Mouse (Mus musculus) embryonic facial prominence, embryonic 10.5 days (tissue): ENCODE measurements around the gene Clasrp. TPM values are rescaled to one million over a fixed set of nuclear protein-coding genes. Genes with fewer than 3 reads are reported as not detected.

ENCODE experiments used
- DNase-seq: peaks from one replicate; pipeline ENCODE4 v3.0.0-alpha.2; 2017; ENCODE audit warnings: low spot score
- H3K27ac ChIP-seq: fragments of 300-500 bp; sonication (generic); replicated peaks from 2 replicates; pipeline ENCODE4 v1.5.1; 2016; ENCODE audit warnings: mild to moderate bottlenecking
- H3K27me3 ChIP-seq: fragments of 300-500 bp; sonication (generic); replicated peaks from 2 replicates; pipeline ENCODE4 v1.6.1; 2016; ENCODE audit warnings: low read depth, mild to moderate bottlenecking; ENCODE audit not compliant: poor library complexity, severe bottlenecking
- H3K36me3 ChIP-seq: fragments of 300-500 bp; sonication (generic); replicated peaks from 2 replicates; pipeline ENCODE4 v1.6.1; 2016; ENCODE audit warnings: mild to moderate bottlenecking, moderate library complexity
- H3K4me1 ChIP-seq: fragments of 300-500 bp; sonication (generic); 2 replicates; pipeline ENCODE4 v1.6.1; 2016
- H3K4me3 ChIP-seq: fragments of 300-500 bp; sonication (generic); 2 replicates; pipeline ENCODE4 v1.5.1; 2016; ENCODE audit warnings: mild to moderate bottlenecking, moderate library complexity
- H3K9me3 ChIP-seq: fragments of 300-500 bp; sonication (generic); 2 replicates; pipeline ENCODE4 v1.6.1; 2016; ENCODE audit warnings: mild to moderate bottlenecking
- WGBS: fragments of 180-500 bp; shearing (Covaris S2); methylation state at CpG from one replicate; pipeline ENCODE4 v1.1.7; 2016; 5-methylcytosine and 5-hydroxymethylcytosine counted together
- polyA plus RNA-seq: library from polyadenylated mRNA; unstranded; fragments of >200 nt; fragmentation: Nextera tagmentation; extraction: Ambion mirVana; gene quantifications from 2 replicates; pipeline ENCODE4 v1.2.1, GENCODE M21; 2016

The Clasrp gene
- polyA plus RNA-seq, 1 experiment from 2014 or later, result 58.0 TPM

GRCm38 (mm10) chr7:19557982-19558900 lies 46.0 kb downstream of the Clasrp start:
- H3K36me3 ChIP-seq, result peaks cover 63% of the 10 kb centered on the region
- H3K4me3 ChIP-seq, result peak overlapping the region; percentile 100; the same call in 1 of the 2 replicates
- H3K9me3 ChIP-seq, result no peaks in the 10 kb centered on the region
- H3K27ac ChIP-seq, result no peak overlapping the region
- no peaks in the 10 kb centered on the region for H3K27me3 ChIP-seq
- H3K4me1 ChIP-seq, result peaks cover 41% of the 10 kb centered on the region
- WGBS, result 91% methylated on average over 6 of the region's 6 CpGs
- DNase-seq, result no peak

- DNase-seq, result no peak
- H3K27me3 ChIP-seq, result no peaks in the 10 kb centered on the region
- no peaks in the 10 kb centered on the region for H3K9me3 ChIP-seq
- no peak overlapping the region for H3K4me3 ChIP-seq
- H3K36me3 ChIP-seq, result peaks cover 75% of the 10 kb centered on the region
- peaks cover 34% of the 10 kb centered on the region for H3K4me1 ChIP-seq
- 91% methylated on average over 2 of the region's 2 CpGs for WGBS
- no peak overlapping the region for H3K27ac ChIP-seq
Measured at GRCm38 (mm10) chr7:19557086-19557485, 47.2 kb downstream of the Clasrp start.

DNA sequence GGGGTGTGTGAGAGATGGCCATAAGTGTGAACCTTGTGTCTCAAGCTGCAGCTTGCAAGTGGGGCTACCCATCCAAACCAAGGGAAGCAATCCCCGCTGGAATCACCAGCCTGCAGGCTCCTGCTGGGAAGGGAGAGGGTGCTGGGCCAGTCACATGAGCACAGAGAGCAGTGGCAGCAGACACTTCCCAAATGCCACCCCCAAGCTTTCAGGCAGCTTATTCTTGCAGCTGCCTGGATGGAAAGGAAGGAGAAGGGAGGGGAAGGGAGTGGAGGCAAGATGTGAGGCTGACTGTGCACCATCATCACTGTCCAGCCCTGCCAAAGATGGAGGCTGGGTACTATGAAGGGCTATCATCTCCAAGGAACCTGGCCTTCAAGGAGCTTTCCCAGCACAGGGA lies 50.1 kb downstream of the Clasrp start:
- H3K9me3 ChIP-seq, result no peaks in the 10 kb centered on the region
- no peak overlapping the region for H3K4me3 ChIP-seq
- WGBS, result 74% methylated on average over 1 of the region's 1 CpGs
- H3K36me3 ChIP-seq, result peaks cover 79% of the 10 kb centered on the region
- H3K27me3 ChIP-seq, result no peaks in the 10 kb centered on the region
- H3K4me1 ChIP-seq, result peaks cover 12% of the 10 kb centered on the region
- no peak overlapping the region for H3K27ac ChIP-seq
- DNase-seq, result no peak

- WGBS, result 82% methylated on average over 2 of the region's 2 CpGs
- Histone ChIP-seq H3K27me3 (no peaks in the 10 kb centered on the region), H3K36me3 (peaks cover 71% of the 10 kb centered on the region), H3K4me1 (no peaks in the 10 kb centered on the region), H3K4me3 (no peak overlapping the region), H3K27ac (no peak overlapping the region), H3K9me3 (no peaks in the 10 kb centered on the region)
- no peak for DNase-seq
Measured at GRCm38 (mm10) chr7:19552443-19552842, 51.8 kb downstream of the Clasrp start.

- Histone ChIP-seq H3K27ac (no peak overlapping the region), H3K27me3 (no peaks in the 10 kb centered on the region), H3K4me1 (peaks cover 4% of the 10 kb centered on the region; the same call in 1 of the 2 replicates), H3K36me3 (peaks cover 68% of the 10 kb centered on the region), H3K4me3 (no peak overlapping the region), H3K9me3 (no peaks in the 10 kb centered on the region)
- WGBS, result 88% methylated on average over 5 of the region's 5 CpGs
- DNase-seq, result no peak
Measured at GRCm38 (mm10) chr7:19551634-19552033, 52.7 kb downstream of the Clasrp start.

DNA sequence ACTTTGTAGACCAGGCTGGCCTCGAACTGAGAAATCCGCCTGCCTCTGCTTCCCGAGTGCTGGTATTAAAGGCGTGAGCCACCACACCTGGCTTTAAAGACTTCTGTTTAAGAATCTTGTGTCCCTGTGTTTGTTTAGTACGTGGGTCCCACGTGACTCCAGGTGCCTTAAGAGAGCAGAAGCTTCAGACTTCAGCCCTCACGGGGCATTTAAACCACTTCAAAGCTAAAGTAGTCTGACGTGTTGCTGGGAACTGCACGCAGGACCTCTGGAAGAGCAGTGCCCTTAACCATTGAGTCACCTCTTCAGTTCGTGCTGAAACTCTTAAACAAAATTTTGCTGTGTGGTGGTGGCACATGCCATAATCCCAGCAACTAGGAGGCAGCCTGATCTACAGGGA lies 54.9 kb downstream of the Clasrp start:
- Histone ChIP-seq H3K36me3 (peaks cover 47% of the 10 kb centered on the region), H3K9me3 (no peaks in the 10 kb centered on the region), H3K27ac (no peak overlapping the region), H3K4me3 (no peak overlapping the region), H3K4me1 (peaks cover 6% of the 10 kb centered on the region; the same call in 1 of the 2 replicates), H3K27me3 (no peaks in the 10 kb centered on the region)
- no peak for DNase-seq
- 91% methylated on average over 10 of the region's 10 CpGs for whole genome bisulfite sequencing

- no peak overlapping the region for H3K27ac ChIP-seq
- H3K27me3 ChIP-seq, result no peaks in the 10 kb centered on the region
- 63% methylated on average over 2 of the region's 2 CpGs for WGBS
- no peak for DNase-seq
- peaks cover 27% of the 10 kb centered on the region for H3K36me3 ChIP-seq
- peaks cover 8% of the 10 kb centered on the region for H3K4me1 ChIP-seq
- no peaks in the 10 kb centered on the region for H3K9me3 ChIP-seq
- no peak overlapping the region for H3K4me3 ChIP-seq
Measured at GRCm38 (mm10) chr7:19547344-19547969, 56.8 kb downstream of the Clasrp start.

GRCm38 (mm10) chr7:19546007-19546406 lies 58.3 kb downstream of the Clasrp start:
- 79% methylated on average over 3 of the region's 3 CpGs for WGBS
- no peak for DNase-seq
- H3K27ac ChIP-seq, result no peak overlapping the region
- peaks cover 22% of the 10 kb centered on the region for H3K4me1 ChIP-seq
- H3K27me3 ChIP-seq, result no peaks in the 10 kb centered on the region
- peaks cover 27% of the 10 kb centered on the region for H3K36me3 ChIP-seq
- no peak overlapping the region for H3K4me3 ChIP-seq
- H3K9me3 ChIP-seq, result no peaks in the 10 kb centered on the region

- DNase-seq, result no peak
- no peak overlapping the region for H3K27ac ChIP-seq
- 62% methylated on average over 6 of the region's 6 CpGs for WGBS
Measured at GRCm38 (mm10) chr7:19543584-19543983, 60.7 kb downstream of the Clasrp start.

GRCm38 (mm10) chr7:19542155-19542691 lies 62.1 kb downstream of the Clasrp start:
- peaks cover 26% of the 10 kb centered on the region for H3K4me1 ChIP-seq
- no peaks in the 10 kb centered on the region for H3K9me3 ChIP-seq
- 77% methylated on average over 8 of the region's 8 CpGs for WGBS
- H3K27ac ChIP-seq, result no peak overlapping the region
- no peak overlapping the region for H3K4me3 ChIP-seq
- H3K27me3 ChIP-seq, result no peaks in the 10 kb centered on the region
- DNase-seq, result no peak
- H3K36me3 ChIP-seq, result peaks cover 27% of the 10 kb centered on the region

More at GRCm38 (mm10) chr7:19543584-19543983, 60.7 kb downstream of the Clasrp start:
- peaks cover 26% of the 10 kb centered on the region for H3K4me1 ChIP-seq
- no peak overlapping the region for H3K4me3 ChIP-seq
- peaks cover 28% of the 10 kb centered on the region for H3K36me3 ChIP-seq
- H3K27me3 ChIP-seq, result no peaks in the 10 kb centered on the region
- no peaks in the 10 kb centered on the region for H3K9me3 ChIP-seq

DNA sequence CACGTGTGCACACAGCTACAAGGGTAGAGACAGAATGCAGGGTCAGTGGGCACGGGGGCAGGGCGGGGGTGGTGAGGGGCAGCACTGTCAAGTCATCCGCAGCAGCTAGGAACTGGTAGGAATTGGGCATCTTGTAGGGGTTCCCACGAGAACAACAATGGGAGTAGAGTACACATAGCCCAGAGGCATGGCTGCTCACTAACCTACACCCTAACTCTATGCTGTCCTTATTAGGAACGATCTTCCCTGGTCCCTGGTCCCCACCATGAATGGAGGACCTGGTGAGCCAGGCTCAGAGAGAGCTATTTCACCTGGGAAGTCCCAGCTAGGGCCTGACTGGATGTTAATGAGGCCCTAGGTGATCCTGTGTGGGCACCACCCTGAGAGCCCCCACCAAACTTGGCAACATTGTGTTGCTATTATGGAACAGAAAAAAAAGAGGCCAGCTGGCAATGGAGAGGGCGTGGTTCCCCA lies 62.6 kb downstream of the Clasrp start:
- peaks cover 23% of the 10 kb centered on the region for H3K4me1 ChIP-seq
- no peaks in the 10 kb centered on the region for H3K27me3 ChIP-seq
- WGBS, result 82% methylated on average over 7 of the region's 7 CpGs
- H3K4me3 ChIP-seq, result no peak overlapping the region
- peaks cover 23% of the 10 kb centered on the region for H3K36me3 ChIP-seq
- H3K27ac ChIP-seq, result no peak overlapping the region
- no peak for DNase-seq
- no peaks in the 10 kb centered on the region for H3K9me3 ChIP-seq

DNA sequence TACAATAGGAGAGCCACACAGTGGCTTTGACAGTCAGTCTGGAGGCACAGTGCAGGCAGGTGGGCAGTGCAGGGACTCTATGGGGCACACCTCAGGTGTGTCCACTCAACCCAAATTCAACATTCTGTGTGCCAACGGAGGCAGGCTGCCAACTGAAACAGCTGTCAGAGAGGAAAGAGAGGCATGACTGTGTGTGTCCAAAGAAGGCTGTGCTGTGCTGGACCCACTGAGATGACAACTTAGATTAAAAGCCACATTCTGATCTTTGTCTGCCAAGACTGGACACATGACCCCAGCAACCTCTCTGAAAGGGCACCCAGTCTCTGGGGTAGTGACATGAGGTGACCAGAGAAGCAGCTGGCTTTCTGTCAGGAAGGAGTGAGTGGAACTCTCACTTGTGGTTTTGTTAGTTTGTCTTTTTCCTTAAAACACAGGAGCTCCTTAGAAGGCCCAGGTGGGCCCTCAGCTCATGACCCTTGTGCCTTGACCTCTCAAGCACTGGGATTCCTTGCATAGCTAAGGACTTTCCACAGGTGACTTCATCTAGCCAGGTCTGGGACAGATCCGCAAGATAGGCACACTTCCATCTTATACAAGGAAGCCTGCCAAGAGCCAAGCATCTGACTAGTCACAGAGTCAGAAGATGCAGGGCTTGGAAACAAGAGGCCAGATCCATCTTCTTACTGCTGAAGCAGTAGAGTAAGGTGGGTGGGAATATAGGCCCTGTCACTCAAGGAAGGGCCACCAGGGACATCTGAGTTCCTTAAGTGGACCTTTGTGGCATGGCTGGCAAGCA lies 63.3 kb downstream of the Clasrp start:
- Histone ChIP-seq H3K27me3 (no peaks in the 10 kb centered on the region), H3K36me3 (peaks cover 25% of the 10 kb centered on the region), H3K27ac (no peak overlapping the region), H3K4me3 (no peak overlapping the region), H3K4me1 (peaks cover 20% of the 10 kb centered on the region), H3K9me3 (no peaks in the 10 kb centered on the region)
- WGBS, result 81% methylated on average over 2 of the region's 2 CpGs
- no peak for DNase-seq
